Mouse (Mus musculus): Measurements from ENCODE around the gene Gm17124.
"Not testable (repeated sequence)": the region's sequence is repeated elsewhere in the genome, so short reads cannot be mapped to it uniquely, and the experiment has no call there.

Gm17124 gene

DNA sequence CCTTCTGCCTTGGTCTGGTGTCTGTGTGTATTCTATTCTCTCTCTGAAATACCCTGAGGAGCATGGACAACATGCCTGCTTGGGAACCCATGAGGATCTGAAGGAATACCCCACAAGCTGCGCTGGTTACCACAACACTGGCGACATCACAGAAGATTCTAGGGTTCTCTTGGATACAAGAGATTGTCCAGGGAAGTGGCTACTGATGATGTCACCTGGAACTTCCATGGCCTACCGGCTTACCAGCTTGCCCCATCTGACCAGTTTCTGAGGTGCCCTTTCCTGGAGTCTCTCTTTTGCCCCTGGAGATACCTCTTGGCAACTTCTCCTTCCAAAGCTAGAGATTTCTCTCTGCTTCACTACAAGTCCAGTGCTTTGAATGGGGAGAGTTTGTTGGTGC lies at the start of gene Gm17124:
TSS of gene Gm17124 (minus strand) at position 101 of the 400 bp plus-strand sequence.
- DNase-seq (ENCODE audit: low spot score in 2 of 2) = not testable (repeated sequence)

GRCm38 (mm10) chr14:42641817-42642216 lies 42.1 kb upstream of the Gm17124 start, which contains the start of gene Gm3633:
TSS of gene Gm3633 (minus strand) at chr14:42641917.
- DNase-seq (ENCODE audit: low spot score in 2 of 2) = not testable (repeated sequence)
